Mouse (Mus musculus): ENCODE results near the gene Zfp865.

DNA sequence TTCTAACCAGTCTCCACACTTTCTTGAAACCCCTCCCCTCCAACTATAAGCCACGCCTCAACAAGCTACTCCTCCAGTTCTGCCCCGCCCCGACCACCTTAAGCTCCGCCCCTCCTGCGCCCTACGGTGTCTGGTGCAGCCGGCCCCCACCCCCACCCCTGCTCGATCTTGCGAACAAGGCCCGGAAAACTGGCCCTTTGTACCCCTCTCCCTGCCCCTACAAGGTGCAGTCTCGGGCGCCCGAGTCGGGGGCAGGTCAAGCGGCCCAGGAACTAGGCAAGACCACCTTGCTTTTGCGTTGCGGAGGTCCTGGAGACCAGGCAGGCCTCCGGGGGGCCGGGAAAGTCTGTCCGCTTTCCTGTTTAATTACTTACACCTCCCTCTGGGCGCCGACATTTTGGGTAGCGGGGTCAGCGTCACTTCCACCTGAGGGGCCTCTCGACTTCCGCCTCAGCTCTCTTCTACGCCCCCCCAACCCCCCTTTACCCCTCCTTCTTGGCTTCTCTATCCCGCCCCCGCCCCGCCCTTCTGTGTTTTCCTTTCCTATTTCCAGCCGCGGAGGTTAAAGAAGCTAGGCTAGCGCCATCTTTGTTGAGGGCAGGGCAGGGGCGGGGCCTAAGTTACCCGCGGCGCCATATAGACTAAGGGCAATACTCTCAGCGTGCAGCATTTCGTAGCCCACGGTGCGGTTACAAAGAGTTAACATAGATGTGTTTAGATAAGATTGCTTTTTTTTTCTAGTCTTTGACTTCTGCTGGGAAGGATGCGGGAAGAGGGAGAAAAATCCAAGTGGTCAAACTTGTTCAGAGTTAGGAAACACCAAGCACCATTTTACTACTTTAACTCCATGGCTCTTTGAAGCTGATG is 5.7 kb upstream of the Zfp865 start, which contains the start of the genes Zfp524 and Fiz1:
- no peak for TF ChIP-seq CTCF (IDR thresholded peaks at IDR 0.05; ENCODE audit: extremely low read depth, insufficient read length, insufficient replicate concordance, low read depth, low read length)
- TF ChIP-seq POLR2A (IDR thresholded peaks at IDR 0.05; ENCODE audit: low read depth, low read length), result peak; percentile 51; the same call in 1 of the 2 replicates
